Mouse (Mus musculus) spleen, postnatal 36 days (tissue): Measurements from ENCODE around the gene Arhgdib.

Experiments
- DNase-seq, 2 experiments: peaks; one replicate each; pipeline ENCODE4 v3.0.0; 2022; ENCODE audit warnings: low spot score in 2 of 2, mixed read lengths in 1 of 2

Arhgdib gene

DNA sequence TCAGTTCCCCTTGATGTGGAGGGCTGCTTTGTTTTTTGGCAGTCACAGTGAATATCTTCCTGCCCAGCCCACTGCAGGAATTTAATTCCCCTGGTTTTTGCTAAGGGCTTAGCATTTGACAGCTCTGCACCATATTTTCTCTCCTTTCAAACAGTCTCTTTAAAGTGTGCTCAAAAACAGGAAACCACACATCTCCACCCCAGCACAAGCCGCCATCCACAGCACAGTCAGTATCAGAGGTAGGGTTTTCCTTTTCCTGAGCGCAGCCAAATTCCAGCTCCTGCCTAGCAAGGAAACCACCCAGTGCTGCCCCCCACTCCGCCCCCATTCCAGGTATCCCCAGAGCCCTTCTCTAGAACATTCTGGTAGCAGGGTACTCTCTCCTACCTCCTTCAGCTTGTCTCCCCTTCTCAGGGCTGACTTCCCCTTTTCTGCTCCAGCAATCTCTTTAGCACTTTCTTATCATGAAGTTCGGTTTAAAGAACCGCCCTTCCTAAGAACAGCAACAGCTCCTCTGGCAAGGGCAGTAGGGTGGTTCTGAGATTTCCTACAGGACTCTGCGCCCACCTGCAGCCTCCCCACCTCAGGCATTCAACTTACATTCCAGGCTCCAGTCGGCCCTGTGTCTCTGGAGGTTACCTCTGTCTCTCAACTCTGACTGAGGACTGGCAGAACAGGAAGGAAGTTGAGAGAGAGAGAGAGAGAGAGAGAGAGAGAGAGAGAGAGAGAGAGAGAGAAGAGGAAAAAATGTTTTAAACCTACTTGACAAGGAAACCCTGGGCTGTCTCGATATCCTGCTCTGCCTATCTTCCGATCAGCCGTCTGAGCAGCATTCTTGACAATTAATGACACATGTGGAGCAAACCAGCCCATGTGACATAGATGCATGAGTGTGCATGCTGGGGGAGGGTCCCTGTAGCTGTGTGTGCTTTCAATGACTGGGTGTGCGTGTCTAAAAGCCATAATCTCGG lies at the start of gene Arhgdib:
Gene Arhgdib (minus strand): TSS at position 849 of the 971 bp plus-strand sequence.
- DNase-seq = peak; percentile 67 to 74

DNA sequence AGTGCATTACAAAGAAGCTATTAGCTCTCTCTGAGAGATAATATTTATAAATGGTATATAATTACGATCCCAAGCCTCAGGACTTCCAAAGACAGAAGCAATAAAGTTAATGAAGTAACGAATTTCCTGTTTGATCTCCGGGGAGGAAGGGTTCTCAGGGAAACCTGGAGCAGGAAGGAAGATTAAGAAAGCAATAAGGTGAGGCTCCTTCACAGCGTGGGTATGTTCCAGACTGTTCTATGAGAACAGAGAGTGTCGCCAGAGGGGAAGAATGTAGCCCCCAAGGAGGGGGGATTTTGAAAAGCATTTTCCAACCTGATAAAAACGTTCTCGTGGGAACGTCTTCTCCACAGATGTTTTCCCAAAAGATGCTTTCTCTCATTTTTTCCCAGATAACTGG lies 48.9 kb upstream of the Arhgdib start:
- no peak for DNase-seq

GRCm38 (mm10) chr6:136989824-136990497 lies 48.3 kb upstream of the Arhgdib start:
- no peak for DNase-seq

GRCm38 (mm10) chr6:136988536-136989060 lies 46.9 kb upstream of the Arhgdib start:
- DNase-seq = no peak

DNA sequence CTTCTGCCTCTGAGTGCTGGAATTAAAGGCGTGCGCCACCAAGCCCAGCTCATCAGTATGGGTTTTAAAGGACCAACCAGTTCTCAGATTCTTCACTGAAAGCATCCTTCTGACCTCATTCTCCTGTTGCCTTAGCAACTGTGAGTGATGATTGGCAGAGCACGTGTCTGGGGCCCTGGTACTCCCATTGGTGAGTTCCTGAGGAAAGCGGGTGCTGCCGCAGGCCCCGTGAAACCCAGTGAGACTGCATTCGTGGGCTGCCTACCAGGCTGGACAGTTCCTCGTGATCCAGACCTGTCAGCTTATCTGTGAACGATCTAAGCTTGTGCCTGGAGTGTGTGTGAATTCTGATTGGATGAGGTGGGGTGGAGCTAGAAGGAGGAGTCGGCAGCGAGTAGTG lies 45.0 kb upstream of the Arhgdib start:
- no peak for DNase-seq

- DNase-seq = no peak
Observed at GRCm38 (mm10) chr6:136986019-136986418, 44.3 kb upstream of the Arhgdib start.

- DNase-seq = no peak
Observed at GRCm38 (mm10) chr6:136983201-136983600, 41.5 kb upstream of the Arhgdib start.

- DNase-seq = no peak
Observed at GRCm38 (mm10) chr6:136982581-136982980, 40.9 kb upstream of the Arhgdib start.

DNA sequence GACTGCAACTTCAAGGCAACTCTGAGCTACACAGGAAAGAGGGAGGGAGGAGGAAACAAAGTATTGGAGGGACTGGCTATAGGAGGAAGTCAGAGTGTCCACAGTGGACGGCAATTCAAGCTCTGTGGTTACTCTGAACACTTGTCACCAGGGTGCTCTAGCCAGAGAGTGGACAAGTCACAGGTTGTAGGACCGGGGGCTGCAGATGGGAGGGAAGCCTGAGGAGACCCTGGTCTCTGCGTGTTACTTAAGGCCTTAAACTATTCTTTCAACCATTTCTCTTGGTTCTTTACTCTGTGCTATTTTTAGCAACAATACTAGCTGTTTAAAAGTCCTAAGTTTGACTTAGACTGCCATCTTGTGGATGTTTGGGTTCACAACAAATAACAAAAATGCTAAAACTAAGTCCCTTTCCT lies 38.6 kb upstream of the Arhgdib start:
- peak in 1 of 2 experiments; percentile 34 for DNase-seq

- DNase-seq = no peak
Observed at GRCm38 (mm10) chr6:136979274-136980082, 37.8 kb upstream of the Arhgdib start.

- DNase-seq = peak in 1 of 2 experiments; percentile 26
Observed at GRCm38 (mm10) chr6:136968877-136969276, 27.2 kb upstream of the Arhgdib start.

- DNase-seq = peak in 1 of 2 experiments; percentile 41
Observed at GRCm38 (mm10) chr6:136967466-136967865, 25.8 kb upstream of the Arhgdib start.

DNA sequence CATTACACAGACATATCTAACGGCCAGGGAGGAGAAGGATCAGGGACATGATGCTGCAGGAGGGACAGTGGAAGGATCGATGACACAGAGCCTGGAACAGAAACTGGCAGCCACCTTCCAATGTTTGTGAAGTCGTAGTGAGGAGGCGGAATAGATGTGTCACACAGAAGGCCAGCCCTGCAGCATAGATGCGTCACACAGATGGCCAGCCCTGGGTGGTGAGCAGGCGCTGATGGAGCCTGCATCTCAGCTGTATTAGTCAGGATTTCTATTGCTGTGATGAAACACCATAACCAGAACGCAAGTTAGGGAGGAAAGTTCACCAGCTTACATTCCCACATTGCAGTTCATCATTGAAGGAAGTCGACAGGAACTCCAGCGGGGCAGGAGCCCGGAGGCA lies 24.2 kb upstream of the Arhgdib start:
- DNase-seq = no peak

GRCm38 (mm10) chr6:136964609-136965510 lies 23.2 kb upstream of the Arhgdib start:
- peak; percentile 43 to 55 for DNase-seq

DNA sequence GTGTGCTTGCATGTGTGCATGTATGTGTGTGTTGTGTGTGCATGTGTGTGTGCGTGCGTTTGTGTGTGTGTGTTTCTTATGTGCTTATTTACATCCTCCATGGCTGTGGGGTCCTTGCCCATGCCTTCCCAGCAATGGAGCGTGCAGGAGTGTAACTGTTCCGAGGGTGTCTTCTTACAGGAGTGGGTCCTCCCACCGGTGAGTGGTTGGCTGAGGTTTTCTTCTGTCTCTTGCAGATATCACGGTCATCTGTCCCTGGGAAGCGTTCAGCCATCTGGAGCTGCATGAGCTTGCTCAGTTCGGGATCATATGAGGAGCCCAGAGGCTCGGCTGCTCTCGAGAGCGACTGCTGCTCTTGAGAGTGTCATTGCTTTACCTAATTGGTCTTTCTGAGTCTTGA lies 21.3 kb upstream of the Arhgdib start:
- no peak for DNase-seq

DNA sequence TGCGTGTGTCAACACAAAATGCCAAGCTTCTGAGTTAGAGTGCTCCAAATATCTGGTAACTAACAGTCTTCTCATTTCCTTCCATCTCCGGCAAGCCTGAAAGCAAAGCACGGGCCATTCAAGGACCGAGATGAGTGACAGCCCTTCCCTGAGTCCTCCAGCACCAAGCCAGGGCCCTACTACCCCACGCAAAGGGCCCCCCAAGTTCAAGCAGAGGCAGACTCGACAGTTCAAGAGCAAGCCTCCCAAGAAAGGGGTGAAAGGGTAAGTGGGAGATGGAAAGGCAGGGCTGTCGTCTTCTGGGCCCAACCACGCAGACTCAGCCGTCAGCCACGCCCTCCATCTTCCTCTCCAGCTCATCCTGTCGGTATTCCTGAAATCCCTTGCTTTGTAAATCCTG lies 17.4 kb upstream of the Arhgdib start:
- no peak for DNase-seq

- no peak for DNase-seq
Observed at GRCm38 (mm10) chr6:136957062-136957461, 15.4 kb upstream of the Arhgdib start.

DNA sequence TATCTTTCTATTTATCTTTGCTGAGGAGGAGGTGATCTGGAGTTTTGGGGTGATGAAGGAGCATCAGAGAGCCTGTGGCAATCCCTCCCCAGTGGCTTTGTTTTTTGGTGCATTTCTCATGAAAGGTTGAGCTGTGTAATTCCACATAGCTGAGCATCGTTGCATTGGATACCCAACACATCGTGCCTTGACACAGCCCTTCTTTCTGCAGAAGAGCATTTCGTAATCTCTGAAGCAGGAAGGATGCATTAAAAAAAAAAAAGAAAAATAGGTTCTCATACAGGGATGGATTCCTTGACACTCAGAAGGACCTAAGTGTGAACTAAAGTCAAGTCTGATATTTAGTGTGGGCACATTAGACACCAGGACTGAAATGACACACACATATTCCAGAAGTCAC lies 13.5 kb upstream of the Arhgdib start:
- no peak for DNase-seq

DNA sequence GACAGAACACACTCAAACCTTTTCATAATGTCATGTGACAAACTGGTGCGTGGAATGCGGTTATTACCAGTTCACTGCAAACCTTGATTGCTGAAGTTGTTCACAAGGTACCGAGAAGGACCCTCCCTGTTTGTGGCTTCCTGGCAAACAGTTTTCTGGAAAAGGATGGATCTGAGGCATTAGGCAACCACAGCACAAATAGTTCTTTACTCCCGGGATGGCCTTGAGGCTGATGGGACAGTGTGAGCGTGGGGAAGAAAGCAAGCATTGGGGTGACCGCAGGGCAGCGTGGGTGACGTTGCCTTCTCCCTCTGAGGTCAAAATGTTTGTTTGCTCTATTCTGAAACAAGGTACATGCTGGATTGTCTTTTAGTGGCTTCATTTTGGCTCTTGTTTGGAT lies 13.0 kb upstream of the Arhgdib start:
- no peak for DNase-seq

DNA sequence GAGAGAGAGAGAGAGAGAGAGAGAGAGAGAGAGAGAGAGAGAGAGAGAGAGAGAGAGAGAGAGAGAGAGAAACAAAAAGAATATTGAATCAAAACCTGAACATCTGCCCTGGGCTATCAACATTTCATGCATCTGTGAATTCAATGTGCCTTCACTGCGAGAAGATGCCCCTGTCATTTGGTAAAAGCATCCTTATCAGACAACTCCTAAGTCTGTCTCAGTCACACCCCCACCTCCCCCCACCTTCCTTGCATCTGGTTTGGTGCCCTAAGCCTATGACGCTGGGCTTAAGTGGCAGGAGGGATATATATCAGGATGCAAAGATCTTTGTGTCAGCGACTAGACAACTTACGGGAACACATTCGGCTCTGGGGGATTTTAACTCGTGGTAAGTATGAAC lies 12.5 kb upstream of the Arhgdib start:
- no peak for DNase-seq

DNA sequence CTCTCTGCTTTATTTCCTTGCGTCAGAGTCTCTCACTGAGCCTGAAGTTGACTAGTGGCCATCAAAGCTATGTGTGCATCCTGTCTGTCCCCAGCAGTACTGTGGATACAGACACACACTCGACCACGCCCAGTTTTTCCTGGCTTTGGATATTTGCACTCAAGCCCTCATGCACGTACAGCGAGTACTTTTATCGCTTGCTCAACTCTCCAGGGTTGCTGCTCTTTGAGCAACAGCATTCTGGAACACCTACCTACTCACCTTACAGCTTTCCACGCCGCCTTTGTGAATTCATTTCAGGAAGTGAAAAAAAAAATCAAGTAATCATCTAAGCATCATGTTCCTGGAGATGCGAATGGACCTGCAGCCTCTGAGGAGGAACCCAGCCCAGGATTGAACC lies 11.2 kb upstream of the Arhgdib start:
- no peak for DNase-seq
